Mouse (Mus musculus) intestine, postnatal 0 days (tissue): ENCODE measurements at regions not wholly inside any gene's neighbourhood (a gene's known extent, or its start where the extent isn't known, plus 50 kb on each side); places are given as distances from the start of the nearest gene placed in this dataset.

ENCODE experiments used
- ATAC-seq: fragments of 200-750 bp; cut with Nextera tagmentation; 2 replicates; pipeline ENCODE4 v1.8.0; 2017; ENCODE audit warnings: mild to moderate bottlenecking, moderate TSS enrichment, moderate library complexity
- H3K27ac ChIP-seq: fragments of 300-500 bp; sonication (generic); 2 replicates; pipeline ENCODE4 v1.5.1; 2014; ENCODE audit warnings: mild to moderate bottlenecking, low read depth, low read length, moderate library complexity
- H3K27me3 ChIP-seq: fragments of 300-500 bp; sonication (generic); replicated peaks from 2 replicates; pipeline ENCODE4 v1.6.1; 2014; ENCODE audit warnings: low read length, mixed read lengths; ENCODE audit not compliant: control insufficient read depth, insufficient read depth
- H3K36me3 ChIP-seq: fragments of 300-500 bp; sonication (generic); 2 replicates; pipeline ENCODE4 v1.6.1; 2014; ENCODE audit warnings: mild to moderate bottlenecking, moderate library complexity; ENCODE audit not compliant: control insufficient read depth, insufficient read depth
- H3K4me1 ChIP-seq: fragments of 300-500 bp; sonication (generic); replicated peaks from 2 replicates; pipeline ENCODE4 v1.6.1; 2014; ENCODE audit warnings: antibody characterized with exemption, low read length, mixed read lengths; ENCODE audit not compliant: control insufficient read depth, insufficient read depth
- H3K4me2 ChIP-seq: fragments of 300-500 bp; sonication (generic); replicated peaks from 2 replicates; pipeline ENCODE4 v1.6.1; 2014; ENCODE audit warnings: low read depth, mild to moderate bottlenecking, moderate library complexity
- H3K4me3 ChIP-seq: fragments of 300-500 bp; sonication (generic); 2 replicates; pipeline ENCODE4 v1.5.1; 2014; ENCODE audit warnings: low read depth, low read length
- H3K9ac ChIP-seq: fragments of 300-500 bp; sonication (generic); 2 replicates; pipeline ENCODE4 v1.6.1; 2014; ENCODE audit warnings: mild to moderate bottlenecking, low read depth, low read length
- H3K9me3 ChIP-seq: fragments of 300-500 bp; sonication (generic); 2 replicates; pipeline ENCODE4 v1.6.1; 2016; ENCODE audit warnings: mixed run types; ENCODE audit not compliant: control insufficient read depth
- CTCF ChIP-seq: sonication (generic); IDR thresholded peaks from 2 replicates; pipeline ENCODE4 v1.5.1; 2016; ENCODE audit warnings: low read depth, mild to moderate bottlenecking, control low read depth, antibody characterized with exemption, moderate library complexity
- WGBS: fragments of 180-500 bp; shearing (Covaris S2); extraction: QIAGEN DNeasy Blood & Tissue Kit; methylation state at CpG from one replicate; pipeline ENCODE4 v1.1.7; 2014; 5-methylcytosine and 5-hydroxymethylcytosine counted together

GRCm38 (mm10) chr13:84572231-84572630, 350.1 kb downstream of the Tmem161b start:
- H3K4me2 ChIP-seq = no peak overlapping the region
- no peak overlapping the region for H3K27ac ChIP-seq
- H3K27me3 ChIP-seq = no peaks in the 10 kb centered on the region
- no peaks in the 10 kb centered on the region for H3K4me1 ChIP-seq
- ATAC-seq = no peak
- H3K36me3 ChIP-seq = no peaks in the 10 kb centered on the region
- H3K9ac ChIP-seq = no peak overlapping the region
- no peak for TF ChIP-seq CTCF
- no peak overlapping the region for H3K4me3 ChIP-seq
- WGBS = 85% methylated on average over 2 of the region's 2 CpGs
- H3K9me3 ChIP-seq = no peaks in the 10 kb centered on the region

GRCm38 (mm10) chr13:84596585-84597142, 374.6 kb downstream of the Tmem161b start:
- Histone ChIP-seq H3K27ac (no peak overlapping the region), H3K9me3 (no peaks in the 10 kb centered on the region), H3K36me3 (no peaks in the 10 kb centered on the region), H3K27me3 (no peaks in the 10 kb centered on the region), H3K4me3 (no peak overlapping the region), H3K9ac (no peak overlapping the region), H3K4me1 (no peaks in the 10 kb centered on the region), H3K4me2 (no peak overlapping the region)
- no peak for ATAC-seq
- no peak for TF ChIP-seq CTCF

- WGBS = 88% methylated on average over 1 of the region's 1 CpGs
- no peak overlapping the region for H3K4me2 ChIP-seq
- ATAC-seq = no peak
- H3K36me3 ChIP-seq = no peaks in the 10 kb centered on the region
- no peaks in the 10 kb centered on the region for H3K27me3 ChIP-seq
- H3K4me3 ChIP-seq = no peak overlapping the region
- H3K9ac ChIP-seq = no peak overlapping the region
- H3K4me1 ChIP-seq = no peaks in the 10 kb centered on the region
- H3K27ac ChIP-seq = no peak overlapping the region
- no peak for TF ChIP-seq CTCF
- no peaks in the 10 kb centered on the region for H3K9me3 ChIP-seq
Measured at GRCm38 (mm10) chr13:84602612-84603011, 380.5 kb downstream of the Tmem161b start.

GRCm38 (mm10) chr13:84612497-84612896, 390.4 kb downstream of the Tmem161b start:
- TF ChIP-seq CTCF = no peak
- 50% methylated on average over 4 of the region's 4 CpGs for WGBS

GRCm38 (mm10) chr13:84613004-84613403, 390.9 kb downstream of the Tmem161b start:
- Histone ChIP-seq H3K4me3 (no peak overlapping the region), H3K4me1 (no peaks in the 10 kb centered on the region), H3K27me3 (no peaks in the 10 kb centered on the region), H3K4me2 (no peak overlapping the region), H3K9ac (no peak overlapping the region), H3K36me3 (no peaks in the 10 kb centered on the region), H3K9me3 (no peaks in the 10 kb centered on the region), H3K27ac (no peak overlapping the region)
- no peak for ATAC-seq
- 0 out of 2 replicates have a peak, but pooled peaks have one; percentile 2 for TF ChIP-seq CTCF
- 66% methylated on average over 2 of the region's 2 CpGs for WGBS

More at GRCm38 (mm10) chr13:84612497-84612896, 390.4 kb downstream of the Tmem161b start:
- H3K4me3 ChIP-seq = no peak overlapping the region
- no peak for ATAC-seq
- no peaks in the 10 kb centered on the region for H3K9me3 ChIP-seq
- no peak overlapping the region for H3K4me2 ChIP-seq
- H3K4me1 ChIP-seq = no peaks in the 10 kb centered on the region
- H3K9ac ChIP-seq = no peak overlapping the region
- H3K27me3 ChIP-seq = no peaks in the 10 kb centered on the region
- no peak overlapping the region for H3K27ac ChIP-seq
- no peaks in the 10 kb centered on the region for H3K36me3 ChIP-seq

- no peak overlapping the region for H3K27ac ChIP-seq
- TF ChIP-seq CTCF = no peak
- no peaks in the 10 kb centered on the region for H3K4me1 ChIP-seq
- no peak overlapping the region for H3K4me3 ChIP-seq
- H3K4me2 ChIP-seq = no peak overlapping the region
- no peaks in the 10 kb centered on the region for H3K27me3 ChIP-seq
- no peak overlapping the region for H3K9ac ChIP-seq
- WGBS = 91% methylated on average over 5 of the region's 5 CpGs
- no peak for ATAC-seq
- no peaks in the 10 kb centered on the region for H3K36me3 ChIP-seq
- no peaks in the 10 kb centered on the region for H3K9me3 ChIP-seq
Measured at GRCm38 (mm10) chr13:84624691-84625090, 402.6 kb downstream of the Tmem161b start.

- no peak for TF ChIP-seq CTCF
- 60% methylated on average over 1 of the region's 1 CpGs for WGBS
- Histone ChIP-seq H3K9me3 (no peaks in the 10 kb centered on the region), H3K9ac (no peak overlapping the region), H3K4me1 (no peaks in the 10 kb centered on the region), H3K27me3 (no peaks in the 10 kb centered on the region), H3K36me3 (no peaks in the 10 kb centered on the region), H3K4me2 (no peak overlapping the region), H3K4me3 (no peak overlapping the region), H3K27ac (no peak overlapping the region)
- no peak for ATAC-seq
Measured at GRCm38 (mm10) chr13:84625527-84625926, 403.4 kb downstream of the Tmem161b start.
